Mouse (Mus musculus): Measurements from ENCODE around the gene Efhd2. TPM values are rescaled to one million over a fixed set of nuclear protein-coding genes. Genes with fewer than 3 reads are reported as not detected.

The Efhd2 gene
- polyA plus RNA-seq, 1 experiment, result 23.8 TPM

DNA sequence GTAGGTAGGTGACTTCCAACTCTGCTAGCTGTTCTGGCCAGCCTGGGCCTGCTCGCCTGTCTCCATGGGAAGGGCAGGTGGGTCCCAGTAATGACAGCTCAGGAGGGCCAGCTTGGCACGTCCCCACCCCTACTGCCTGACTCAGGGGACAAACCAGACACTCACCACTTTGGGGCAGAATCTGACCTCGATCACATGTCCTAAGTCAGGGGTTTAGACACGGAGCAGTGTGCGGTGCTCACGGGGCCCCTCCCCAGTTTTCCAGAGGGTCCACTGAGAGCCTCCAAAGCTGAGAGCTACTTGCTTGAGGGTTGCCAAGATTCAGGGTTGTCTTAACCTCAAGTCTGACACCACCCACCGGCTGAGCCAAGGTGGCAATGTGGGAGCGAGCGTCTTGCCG lies 6.7 kb downstream of the Efhd2 start:
- Histone ChIP-seq H3K27ac (ENCODE audit: control insufficient read depth, insufficient read depth, low read depth, low read length, poor library complexity) (no peak overlapping the region), H3K4me3 (replicated peaks; ENCODE audit: control insufficient read depth, low read depth, low read length) (no peak overlapping the region), H3K4me1 (ENCODE audit: control insufficient read depth, insufficient read depth, low read length) (peaks cover 4% of the 10 kb centered on the region)
- WGBS, result 88% methylated on average over 10 of the region's 10 CpGs
- TF ChIP-seq POLR2A (IDR thresholded peaks at IDR 0.05; ENCODE audit: borderline replicate concordance, control insufficient read depth, low read depth, low read length) (no peak), CTCF (IDR thresholded peaks at IDR 0.05; ENCODE audit: control insufficient read depth, insufficient read depth, low read length) (no peak)

DNA sequence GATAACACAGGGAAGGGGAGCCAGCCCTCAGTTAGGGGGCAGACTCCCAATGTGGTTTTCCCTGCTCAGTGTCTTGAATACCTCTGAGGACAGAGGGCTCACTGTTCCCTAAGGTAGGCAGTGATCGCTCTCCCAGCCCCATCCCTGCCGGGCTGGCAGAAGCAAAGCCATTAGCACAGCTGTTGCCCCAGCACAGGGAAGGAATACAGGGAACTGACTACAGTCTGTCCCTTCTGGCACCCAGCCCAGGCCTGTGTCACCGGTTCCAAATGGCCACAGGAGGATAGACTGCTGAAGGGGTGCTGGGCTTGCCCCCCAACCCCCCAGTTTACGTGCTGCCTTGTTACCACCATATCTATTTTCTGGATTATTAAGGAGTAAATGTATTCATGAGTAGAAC lies 7.2 kb downstream of the Efhd2 start:
- Histone ChIP-seq H3K4me1 (ENCODE audit: control insufficient read depth, insufficient read depth, low read length) (peaks cover 4% of the 10 kb centered on the region), H3K4me3 (replicated peaks; ENCODE audit: control insufficient read depth, low read depth, low read length) (no peak overlapping the region), H3K27ac (ENCODE audit: control insufficient read depth, insufficient read depth, low read depth, low read length, poor library complexity) (no peak overlapping the region)
- TF ChIP-seq CTCF (IDR thresholded peaks at IDR 0.05; ENCODE audit: control insufficient read depth, insufficient read depth, low read length) (no peak), POLR2A (IDR thresholded peaks at IDR 0.05; ENCODE audit: borderline replicate concordance, control insufficient read depth, low read depth, low read length) (no peak)
- WGBS, result 63% methylated on average over 4 of the region's 4 CpGs

DNA sequence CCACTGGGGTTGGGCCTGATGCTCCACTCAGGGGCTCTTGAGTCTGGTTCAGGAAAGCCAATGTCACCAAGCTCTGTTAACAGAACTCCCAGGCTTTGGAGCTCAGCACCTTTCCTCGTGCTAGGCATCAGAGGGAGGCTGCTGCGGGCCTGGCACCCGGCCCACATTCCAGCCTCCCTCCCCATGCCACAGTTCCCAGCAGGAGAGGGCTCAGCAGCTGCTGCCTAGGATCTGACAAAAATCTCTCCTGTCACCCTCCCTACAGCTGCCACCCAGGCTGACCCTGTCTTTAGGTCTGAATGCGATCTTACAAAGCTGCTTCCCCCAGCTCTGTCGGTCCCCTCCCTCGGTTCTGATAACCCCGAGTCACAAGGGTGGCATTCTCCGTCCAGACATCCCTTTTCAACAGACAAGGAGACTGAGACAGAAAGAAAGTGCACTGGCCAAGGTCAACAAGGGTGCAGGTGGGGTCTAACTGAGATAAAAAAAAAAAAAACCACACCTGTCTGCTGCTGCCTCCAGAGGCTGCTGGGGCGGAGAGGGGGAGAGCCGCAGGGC lies 7.7 kb downstream of the Efhd2 start:
- 83% methylated on average over 10 of the region's 10 CpGs for WGBS
- no peak for TF ChIP-seq POLR2A (IDR thresholded peaks at IDR 0.05; ENCODE audit: borderline replicate concordance, control insufficient read depth, low read depth, low read length)
- no peak for TF ChIP-seq CTCF (IDR thresholded peaks at IDR 0.05; ENCODE audit: control insufficient read depth, insufficient read depth, low read length)

DNA sequence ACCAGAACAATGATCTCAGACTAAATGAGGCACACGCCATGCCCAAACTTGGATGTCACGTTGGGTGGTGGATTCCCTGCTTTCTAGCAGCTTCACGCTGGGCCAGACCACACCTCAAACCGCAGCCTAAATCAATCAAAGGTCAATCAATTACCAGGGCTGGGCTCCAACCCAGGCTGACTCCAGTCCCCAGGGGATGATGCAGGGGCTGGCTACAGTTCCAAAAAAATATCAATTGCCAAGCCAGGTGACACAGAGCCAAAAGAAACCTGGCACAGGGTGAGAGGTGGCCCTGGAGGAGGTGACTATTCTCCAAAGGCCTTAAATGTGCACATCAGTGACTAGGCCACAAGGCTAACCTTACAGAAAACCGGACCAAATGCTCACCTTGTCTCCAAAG lies 9.1 kb downstream of the Efhd2 start:
- no peaks in the 10 kb centered on the region; the same call in 1 of the 2 replicates for H3K4me1 ChIP-seq (ENCODE audit: control insufficient read depth, insufficient read depth, low read length)
- no peak overlapping the region for H3K4me3 ChIP-seq (replicated peaks; ENCODE audit: control insufficient read depth, low read depth, low read length)
- TF ChIP-seq POLR2A (IDR thresholded peaks at IDR 0.05; ENCODE audit: borderline replicate concordance, control insufficient read depth, low read depth, low read length), result no peak
- TF ChIP-seq CTCF (IDR thresholded peaks at IDR 0.05; ENCODE audit: control insufficient read depth, insufficient read depth, low read length), result no peak
- 87% methylated on average over 5 of the region's 5 CpGs for WGBS
- H3K27ac ChIP-seq (ENCODE audit: control insufficient read depth, insufficient read depth, low read depth, low read length, poor library complexity), result no peak overlapping the region

More for the DNA sequence above, 7.7 kb downstream of the Efhd2 start:
- Histone ChIP-seq H3K4me1 (ENCODE audit: control insufficient read depth, insufficient read depth, low read length) (peaks cover 3% of the 10 kb centered on the region), H3K4me3 (replicated peaks; ENCODE audit: control insufficient read depth, low read depth, low read length) (no peak overlapping the region), H3K27ac (ENCODE audit: control insufficient read depth, insufficient read depth, low read depth, low read length, poor library complexity) (no peak overlapping the region)

DNA sequence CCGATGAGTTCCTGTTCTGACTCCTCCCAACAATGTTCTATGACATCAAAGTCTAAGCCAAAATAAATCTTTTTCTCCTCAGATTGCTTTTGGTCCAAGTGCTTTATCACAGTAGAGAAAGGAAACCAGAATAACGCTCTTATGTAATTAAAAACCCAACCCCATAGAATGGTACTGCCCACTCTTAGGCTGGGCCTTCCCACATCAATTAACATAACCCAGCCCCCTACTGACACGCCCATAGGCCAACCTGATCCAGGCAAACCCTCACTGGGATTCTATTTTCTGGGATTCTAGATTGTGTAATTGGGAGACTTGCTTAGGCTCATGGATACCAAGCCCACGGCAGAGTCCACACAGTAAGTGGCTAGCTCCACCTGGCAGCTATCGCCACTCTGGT lies 9.7 kb downstream of the Efhd2 start:
- Histone ChIP-seq H3K27ac (ENCODE audit: control insufficient read depth, insufficient read depth, low read depth, low read length, poor library complexity) (no peak overlapping the region), H3K4me3 (replicated peaks; ENCODE audit: control insufficient read depth, low read depth, low read length) (no peak overlapping the region), H3K4me1 (ENCODE audit: control insufficient read depth, insufficient read depth, low read length) (no peaks in the 10 kb centered on the region; the same call in 1 of the 2 replicates)
- WGBS, result 83% methylated on average over 5 of the region's 5 CpGs
- TF ChIP-seq POLR2A (IDR thresholded peaks at IDR 0.05; ENCODE audit: borderline replicate concordance, control insufficient read depth, low read depth, low read length) (no peak), CTCF (IDR thresholded peaks at IDR 0.05; ENCODE audit: control insufficient read depth, insufficient read depth, low read length) (no peak)

DNA sequence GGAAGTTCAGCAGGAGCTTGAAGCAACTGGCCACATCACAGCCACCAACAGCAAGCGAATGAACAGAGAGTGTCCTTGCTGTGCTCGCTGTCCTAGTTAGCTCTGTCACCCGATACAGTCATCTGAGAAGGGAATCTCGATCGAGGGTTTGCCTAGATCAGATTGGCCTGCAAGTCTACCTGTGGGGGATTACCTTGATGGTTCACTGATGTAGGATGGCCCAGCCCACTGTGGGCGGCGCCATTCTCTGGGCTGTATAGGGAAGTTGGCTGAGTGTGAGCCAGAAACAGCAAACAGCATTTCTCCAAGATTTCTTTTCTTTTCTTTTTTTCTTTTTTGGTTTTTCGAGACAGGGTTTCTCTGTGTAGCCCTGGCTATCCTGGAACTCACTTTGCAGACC lies 10.2 kb downstream of the Efhd2 start:
- Histone ChIP-seq H3K4me1 (ENCODE audit: control insufficient read depth, insufficient read depth, low read length) (no peaks in the 10 kb centered on the region; the same call in 1 of the 2 replicates), H3K4me3 (replicated peaks; ENCODE audit: control insufficient read depth, low read depth, low read length) (no peak overlapping the region)
- WGBS, result 87% methylated on average over 8 of the region's 8 CpGs

DNA sequence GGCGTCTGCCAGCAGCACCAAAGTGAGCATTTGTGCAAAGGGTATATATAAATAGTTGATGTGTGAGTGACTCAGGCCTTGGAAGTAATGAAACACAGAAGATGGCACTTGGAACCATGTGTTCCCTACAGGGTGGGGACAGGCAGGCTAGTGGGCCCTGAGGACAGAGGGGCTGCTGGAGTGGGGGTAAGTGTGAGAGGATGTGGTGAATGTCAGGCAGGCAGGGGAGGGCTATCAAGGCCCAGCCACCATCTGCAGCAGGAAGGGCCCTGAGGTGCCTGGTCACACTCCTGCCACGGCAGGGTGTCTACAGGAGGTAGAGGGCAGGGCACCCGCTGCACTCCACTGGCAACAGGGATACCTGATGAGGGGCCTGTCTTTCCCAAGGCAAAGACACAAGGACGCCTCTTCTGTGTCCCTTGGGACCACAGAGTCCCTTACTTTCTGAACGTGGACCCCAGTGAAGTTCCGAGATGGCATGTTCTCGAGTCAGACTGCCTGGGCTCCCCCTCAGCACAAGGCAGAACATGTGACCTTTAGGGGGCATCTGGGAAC lies 10.9 kb downstream of the Efhd2 start:
- Histone ChIP-seq H3K4me3 (replicated peaks; ENCODE audit: control insufficient read depth, low read depth, low read length) (no peak overlapping the region), H3K4me1 (ENCODE audit: control insufficient read depth, insufficient read depth, low read length) (no peaks in the 10 kb centered on the region; the same call in 1 of the 2 replicates), H3K27ac (ENCODE audit: control insufficient read depth, insufficient read depth, low read depth, low read length, poor library complexity) (no peak overlapping the region)
- WGBS, result 71% methylated on average over 7 of the region's 7 CpGs
- TF ChIP-seq CTCF (IDR thresholded peaks at IDR 0.05; ENCODE audit: control insufficient read depth, insufficient read depth, low read length) (no peak), POLR2A (IDR thresholded peaks at IDR 0.05; ENCODE audit: borderline replicate concordance, control insufficient read depth, low read depth, low read length) (no peak)

More for the DNA sequence above, 10.2 kb downstream of the Efhd2 start:
- H3K27ac ChIP-seq (ENCODE audit: control insufficient read depth, insufficient read depth, low read depth, low read length, poor library complexity), result no peak overlapping the region
- TF ChIP-seq CTCF (IDR thresholded peaks at IDR 0.05; ENCODE audit: control insufficient read depth, insufficient read depth, low read length) (no peak), POLR2A (IDR thresholded peaks at IDR 0.05; ENCODE audit: borderline replicate concordance, control insufficient read depth, low read depth, low read length) (no peak)

DNA sequence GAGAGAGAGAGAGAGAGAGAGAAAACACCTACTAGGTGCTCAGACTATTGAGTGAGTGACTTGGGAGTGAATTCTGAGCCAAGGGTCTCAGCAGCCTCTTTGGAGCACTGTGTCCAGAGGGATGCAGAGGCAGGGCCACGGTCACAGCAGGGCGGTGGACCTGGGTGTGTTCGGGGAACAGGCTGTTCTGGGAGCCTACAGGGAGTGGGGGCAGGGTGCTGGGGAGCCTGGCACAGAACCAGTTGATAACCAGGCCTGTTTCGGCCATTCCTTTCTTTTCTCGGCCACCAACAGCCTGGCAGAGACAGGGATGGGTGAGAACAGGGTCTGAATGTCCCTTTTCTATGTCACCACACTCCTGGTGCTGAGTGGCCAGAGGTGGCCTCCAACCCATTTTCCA lies 11.9 kb downstream of the Efhd2 start:
- H3K4me3 ChIP-seq (replicated peaks; ENCODE audit: control insufficient read depth, low read depth, low read length), result no peak overlapping the region
- no peak overlapping the region for H3K27ac ChIP-seq (ENCODE audit: control insufficient read depth, insufficient read depth, low read depth, low read length, poor library complexity)
- 80% methylated on average over 5 of the region's 5 CpGs for WGBS
- H3K4me1 ChIP-seq (ENCODE audit: control insufficient read depth, insufficient read depth, low read length), result no peaks in the 10 kb centered on the region; the same call in 1 of the 2 replicates
- TF ChIP-seq POLR2A (IDR thresholded peaks at IDR 0.05; ENCODE audit: borderline replicate concordance, control insufficient read depth, low read depth, low read length) (no peak), CTCF (IDR thresholded peaks at IDR 0.05; ENCODE audit: control insufficient read depth, insufficient read depth, low read length) (no peak)
